Mouse (Mus musculus) ES-Bruce4 (cell line): ENCODE measurements around the gene Casp1. TPM values are rescaled to one million over a fixed set of nuclear protein-coding genes. Genes with fewer than 3 reads are reported as not detected.

Experiments
- H3K27ac ChIP-seq: 2 replicates; pipeline ENCODE4 v1.5.1; 2012; ENCODE audit warnings: low read length, inconsistent platforms; ENCODE audit not compliant: insufficient read depth
- H3K27me3 ChIP-seq: 2 replicates; pipeline ENCODE4 v1.6.1; 2012; ENCODE audit warnings: mild to moderate bottlenecking, low read length, inconsistent platforms; ENCODE audit not compliant: control insufficient read depth, poor library complexity, insufficient read depth, severe bottlenecking
- H3K36me3 ChIP-seq: 2 replicates; pipeline ENCODE4 v1.6.1; 2012; ENCODE audit warnings: inconsistent platforms, mild to moderate bottlenecking, low read length, moderate library complexity; ENCODE audit not compliant: control insufficient read depth, poor library complexity, insufficient read depth, severe bottlenecking
- H3K4me1 ChIP-seq: one replicate; pipeline ENCODE4 v1.8.1; 2011; ENCODE audit warnings: low read length; ENCODE audit not compliant: control insufficient read depth, insufficient read depth
- H3K4me3 ChIP-seq: 2 replicates; pipeline ENCODE4 v1.5.1; 2011; ENCODE audit warnings: low read depth, mild to moderate bottlenecking, low read length
- H3K9ac ChIP-seq: 2 replicates; pipeline ENCODE4 v1.6.1; 2012; ENCODE audit warnings: low read depth, mild to moderate bottlenecking, inconsistent platforms; ENCODE audit not compliant: poor library complexity, severe bottlenecking
- H3K9me3 ChIP-seq: replicated peaks from 2 replicates; pipeline ENCODE4 v1.6.1; 2012; ENCODE audit warnings: mild to moderate bottlenecking, low read length, inconsistent platforms; ENCODE audit not compliant: control insufficient read depth, poor library complexity, insufficient read depth, severe bottlenecking
- CTCF ChIP-seq: IDR thresholded peaks from one replicate; pipeline ENCODE4 v1.8.1; 2011; ENCODE audit warnings: low read depth, low read length
- EP300 ChIP-seq: IDR thresholded peaks from 2 replicates; pipeline ENCODE4 v1.6.1; 2011; ENCODE audit warnings: low read depth, low read length; ENCODE audit not compliant: insufficient read depth
- POLR2A ChIP-seq: IDR thresholded peaks from one replicate; pipeline ENCODE4 v1.8.1; 2011; ENCODE audit warnings: low read length; ENCODE audit not compliant: insufficient read depth
- polyA plus RNA-seq: library from polyadenylated mRNA; stranded (reverse); fragments of >200 nt; gene quantifications from 2 replicates; pipeline ENCODE4 v1.2.4, GENCODE M21; 2011; ENCODE audit warnings: low read depth; ENCODE audit not compliant: missing spikeins, insufficient read depth, insufficient read length

Casp1 gene
- polyA plus RNA-seq, 1 experiment, result not detected

- H3K27ac ChIP-seq, result no peak overlapping the region
- H3K9me3 ChIP-seq, result no peaks in the 10 kb centered on the region
- no peak overlapping the region for H3K4me3 ChIP-seq
- no peaks in the 10 kb centered on the region for H3K36me3 ChIP-seq
- no peaks in the 10 kb centered on the region for H3K4me1 ChIP-seq
- TF ChIP-seq EP300 (no peak), CTCF (no peak), POLR2A (no peak)
- no peak overlapping the region for H3K9ac ChIP-seq
- no peaks in the 10 kb centered on the region for H3K27me3 ChIP-seq
These were observed 49.1 kb downstream of the Casp1 start for GRCm38 (mm10) chr9:5347381-5347780.

GRCm38 (mm10) chr9:5353673-5354072 lies 55.4 kb downstream of the Casp1 start:
- TF ChIP-seq POLR2A (no peak), EP300 (no peak), CTCF (no peak)

GRCm38 (mm10) chr9:5356801-5357200 lies 58.5 kb downstream of the Casp1 start:
- no peaks in the 10 kb centered on the region for H3K27me3 ChIP-seq
- H3K4me3 ChIP-seq, result no peak overlapping the region
- H3K36me3 ChIP-seq, result no peaks in the 10 kb centered on the region
- TF ChIP-seq CTCF (no peak), EP300 (no peak), POLR2A (no peak)
- no peak overlapping the region for H3K9ac ChIP-seq
- no peak overlapping the region for H3K27ac ChIP-seq
- no peaks in the 10 kb centered on the region for H3K9me3 ChIP-seq
- H3K4me1 ChIP-seq, result no peaks in the 10 kb centered on the region

More at GRCm38 (mm10) chr9:5353673-5354072, 55.4 kb downstream of the Casp1 start:
- Histone ChIP-seq H3K4me3 (no peak overlapping the region), H3K9me3 (no peaks in the 10 kb centered on the region), H3K4me1 (no peaks in the 10 kb centered on the region), H3K27me3 (no peaks in the 10 kb centered on the region), H3K27ac (no peak overlapping the region), H3K9ac (no peak overlapping the region), H3K36me3 (no peaks in the 10 kb centered on the region)

Other genes starting within 250 kb of the Casp1 start
- 0.78 and 2.4 TPM in 2 replicates for gene Casp4, start 10.3 kb downstream of the Casp1 start, polyA plus RNA-seq
- 0.68 and 1.1 TPM in 2 replicates for gene Casp12, start 46.9 kb downstream of the Casp1 start, polyA plus RNA-seq